Mouse (Mus musculus) CH12.LX (cell line): ENCODE results near the gene Cnot3.

Experiments used
- CTCF ChIP-seq, 2 experiments: IDR thresholded peaks in 1 of 2; conservative IDR thresholded peaks in 1 of 2; 2 replicates each; pipeline ENCODE4 v1.5.1; 2011 to 2012; ENCODE audit warnings: low read depth in 2 of 2, low read length in 2 of 2, improper control_type of control experiment in 1 of 2, inconsistent platforms in 1 of 2, mild to moderate bottlenecking in 1 of 2, moderate library complexity in 1 of 2
- EP300 ChIP-seq: IDR thresholded peaks from 2 replicates; pipeline ENCODE4 v1.6.1; 2011; ENCODE audit warnings: low read length, improper control_type of control experiment
- MAX ChIP-seq: IDR thresholded peaks from 2 replicates; pipeline ENCODE4 v1.6.1; 2011; ENCODE audit warnings: low read length, improper control_type of control experiment
- MAZ ChIP-seq: IDR thresholded peaks from 2 replicates; pipeline ENCODE4 v1.6.1; 2012; ENCODE audit warnings: low read depth, mild to moderate bottlenecking, inconsistent platforms, low read length, improper control_type of control experiment, moderate library complexity
- ZKSCAN1 ChIP-seq: IDR thresholded peaks from 2 replicates; pipeline ENCODE4 v1.6.1; 2012; ENCODE audit warnings: low read depth, inconsistent platforms, low read length, improper control_type of control experiment, borderline replicate concordance
- ZMIZ1 ChIP-seq: IDR thresholded peaks from 2 replicates; pipeline ENCODE4 v1.6.1; 2012; ENCODE audit warnings: low read depth, mild to moderate bottlenecking, inconsistent platforms, low read length, improper control_type of control experiment
- ZNF384 ChIP-seq: IDR thresholded peaks from 2 replicates; pipeline ENCODE4 v1.6.1; 2012; ENCODE audit warnings: low read depth, low read length, improper control_type of control experiment, inconsistent platforms

- TF ChIP-seq MAX = no peak
- TF ChIP-seq MAZ = no peak
- no peak for TF ChIP-seq ZMIZ1
- no peak for TF ChIP-seq ZNF384
- TF ChIP-seq EP300 = no peak
- TF ChIP-seq CTCF (conservative IDR thresholded peaks at IDR 0.05 in 1 of 2, IDR thresholded peaks at IDR 0.05 in 1 of 2; ENCODE audit: low read depth in 2 of 2, low read length in 2 of 2) = no peak
- TF ChIP-seq ZKSCAN1 = no peak
Observed at GRCm38 (mm10) chr7:3658578-3658977, 13.5 kb downstream of the Cnot3 start.
